Mouse (Mus musculus) neural tube, embryonic 11.5 days (tissue): ENCODE measurements around the gene Psmd13. TPM values are rescaled to one million over a fixed set of nuclear protein-coding genes. Genes with fewer than 3 reads are reported as not detected.
A peak's percentile ranks its signal among the peaks of the same experiment; 100 is the strongest.

ENCODE experiments used
- ATAC-seq: fragments of 200-750 bp; cut with Nextera tagmentation; 2 replicates; pipeline ENCODE4 v1.8.0; 2017; ENCODE audit warnings: moderate number of reproducible peaks, mild to moderate bottlenecking, moderate TSS enrichment, moderate library complexity; ENCODE audit not compliant: insufficient read depth, low FRiP score, low TSS enrichment
- DNase-seq: peaks from one replicate; pipeline ENCODE4 v3.0.0-alpha.2; 2015; ENCODE audit warnings: low spot score
- H3K27ac ChIP-seq: fragments of 300-500 bp; sonication (generic); 2 replicates; pipeline ENCODE4 v1.5.1; 2014; ENCODE audit warnings: low read depth, mild to moderate bottlenecking, low read length
- H3K27me3 ChIP-seq: fragments of 300-500 bp; sonication (generic); 2 replicates; pipeline ENCODE4 v1.6.1; 2014; ENCODE audit warnings: mild to moderate bottlenecking, low read length, mixed read lengths; ENCODE audit not compliant: control insufficient read depth, insufficient read depth
- H3K36me3 ChIP-seq: fragments of 300-500 bp; sonication (generic); 2 replicates; pipeline ENCODE4 v1.6.1; 2014; ENCODE audit warnings: mild to moderate bottlenecking, low read length, moderate library complexity, mixed read lengths; ENCODE audit not compliant: control insufficient read depth, insufficient read depth
- H3K4me1 ChIP-seq: fragments of 300-500 bp; sonication (generic); 2 replicates; pipeline ENCODE4 v1.6.1; 2014; ENCODE audit warnings: low read length, mixed read lengths; ENCODE audit not compliant: control insufficient read depth, insufficient read depth
- H3K4me2 ChIP-seq: fragments of 300-500 bp; sonication (generic); 2 replicates; pipeline ENCODE4 v1.6.1; 2014; ENCODE audit warnings: low read depth, mild to moderate bottlenecking, moderate library complexity
- H3K4me3 ChIP-seq: fragments of 300-500 bp; sonication (generic); 2 replicates; pipeline ENCODE4 v1.5.1; 2014; ENCODE audit warnings: low read depth, low read length
- H3K9ac ChIP-seq: fragments of 300-500 bp; sonication (generic); 2 replicates; pipeline ENCODE4 v1.6.1; 2014; ENCODE audit warnings: mild to moderate bottlenecking, low read length
- H3K9me3 ChIP-seq: fragments of 300-500 bp; sonication (generic); 2 replicates; pipeline ENCODE4 v1.6.1; 2016; ENCODE audit warnings: low read length; ENCODE audit not compliant: control insufficient read depth
- WGBS: fragments of 180-500 bp; shearing (Covaris S2); extraction: QIAGEN DNeasy Blood & Tissue Kit; methylation state at CpG from one replicate; pipeline ENCODE4 v1.1.7; 2014; 5-methylcytosine and 5-hydroxymethylcytosine counted together
- polyA plus RNA-seq: library from polyadenylated mRNA; unstranded; fragments of >200 nt; fragmentation: Nextera tagmentation; extraction: Ambion mirVana; gene quantifications from 2 replicates; pipeline ENCODE4 v1.2.1, GENCODE M21; 2014

The Psmd13 gene
- polyA plus RNA-seq, 1 experiment from 2014 or later = 158 TPM

GRCm38 (mm10) chr7:140907697-140908096 is 25.9 kb downstream of the Psmd13 start:
- 85% methylated on average over 7 of the region's 7 CpGs for WGBS

DNA sequence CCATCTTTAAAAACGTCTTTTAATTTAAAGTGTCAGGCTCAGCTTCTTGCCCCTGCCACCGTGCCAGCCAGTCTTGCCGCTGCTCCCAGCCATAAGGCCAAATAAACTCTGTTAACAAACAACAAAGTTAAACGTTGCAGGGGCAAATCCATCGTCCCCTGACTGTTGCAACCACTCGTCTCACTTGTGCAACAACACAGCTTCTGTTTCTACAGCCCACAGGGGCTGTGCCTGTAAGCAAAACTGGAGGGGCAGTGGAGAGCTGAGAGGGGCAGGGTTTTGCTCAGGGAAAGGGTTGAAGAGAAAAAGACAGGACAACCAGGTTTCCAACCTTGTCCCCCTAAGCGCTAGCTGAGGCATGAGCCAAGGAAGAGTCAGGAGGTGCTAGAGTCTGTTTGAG is 26.4 kb downstream of the Psmd13 start:
- no peaks in the 10 kb centered on the region for H3K9me3 ChIP-seq
- DNase-seq (no peak), ATAC-seq (0 out of 2 replicates have a peak, but pooled peaks have one; percentile 4)
- H3K4me3 ChIP-seq = no peak overlapping the region
- H3K4me2 ChIP-seq = no peak overlapping the region
- no peaks in the 10 kb centered on the region for H3K36me3 ChIP-seq
- no peaks in the 10 kb centered on the region for H3K27me3 ChIP-seq
- no peak overlapping the region for H3K27ac ChIP-seq
- no peaks in the 10 kb centered on the region for H3K4me1 ChIP-seq
- H3K9ac ChIP-seq = no peak overlapping the region
- WGBS = 49% methylated on average over 7 of the region's 7 CpGs

More at GRCm38 (mm10) chr7:140907697-140908096, 25.9 kb downstream of the Psmd13 start:
- Histone ChIP-seq H3K9me3 (no peaks in the 10 kb centered on the region), H3K4me2 (no peak overlapping the region), H3K4me1 (no peaks in the 10 kb centered on the region), H3K4me3 (no peak overlapping the region), H3K36me3 (no peaks in the 10 kb centered on the region), H3K9ac (no peak overlapping the region), H3K27me3 (no peaks in the 10 kb centered on the region), H3K27ac (no peak overlapping the region)
- DNase-seq = no peak
- ATAC-seq = no peak

GRCm38 (mm10) chr7:140908634-140909107 is 26.9 kb downstream of the Psmd13 start:
- H3K4me2 ChIP-seq = peak overlapping the region; percentile 70
- 2% methylated on average over 19 of the region's 19 CpGs for WGBS
- H3K4me3 ChIP-seq = peak overlapping the region; percentile 25
- peak; percentile 58; the same call in 1 of the 2 replicates for ATAC-seq
- H3K36me3 ChIP-seq = no peaks in the 10 kb centered on the region
- H3K9ac ChIP-seq = no peak overlapping the region
- no peak overlapping the region for H3K27ac ChIP-seq
- H3K4me1 ChIP-seq = no peaks in the 10 kb centered on the region
- no peaks in the 10 kb centered on the region for H3K27me3 ChIP-seq
- H3K9me3 ChIP-seq = no peaks in the 10 kb centered on the region
- peak; percentile 83 for DNase-seq

GRCm38 (mm10) chr7:140912293-140912692 is 30.5 kb downstream of the Psmd13 start:
- ATAC-seq (no peak), DNase-seq (no peak)
- H3K4me2 ChIP-seq = no peak overlapping the region
- no peaks in the 10 kb centered on the region for H3K4me1 ChIP-seq
- H3K4me3 ChIP-seq = no peak overlapping the region
- no peaks in the 10 kb centered on the region for H3K36me3 ChIP-seq
- H3K27me3 ChIP-seq = no peaks in the 10 kb centered on the region
- 64% methylated on average over 3 of the region's 3 CpGs for WGBS
- H3K9me3 ChIP-seq = no peaks in the 10 kb centered on the region
- H3K9ac ChIP-seq = no peak overlapping the region
- H3K27ac ChIP-seq = no peak overlapping the region

DNA sequence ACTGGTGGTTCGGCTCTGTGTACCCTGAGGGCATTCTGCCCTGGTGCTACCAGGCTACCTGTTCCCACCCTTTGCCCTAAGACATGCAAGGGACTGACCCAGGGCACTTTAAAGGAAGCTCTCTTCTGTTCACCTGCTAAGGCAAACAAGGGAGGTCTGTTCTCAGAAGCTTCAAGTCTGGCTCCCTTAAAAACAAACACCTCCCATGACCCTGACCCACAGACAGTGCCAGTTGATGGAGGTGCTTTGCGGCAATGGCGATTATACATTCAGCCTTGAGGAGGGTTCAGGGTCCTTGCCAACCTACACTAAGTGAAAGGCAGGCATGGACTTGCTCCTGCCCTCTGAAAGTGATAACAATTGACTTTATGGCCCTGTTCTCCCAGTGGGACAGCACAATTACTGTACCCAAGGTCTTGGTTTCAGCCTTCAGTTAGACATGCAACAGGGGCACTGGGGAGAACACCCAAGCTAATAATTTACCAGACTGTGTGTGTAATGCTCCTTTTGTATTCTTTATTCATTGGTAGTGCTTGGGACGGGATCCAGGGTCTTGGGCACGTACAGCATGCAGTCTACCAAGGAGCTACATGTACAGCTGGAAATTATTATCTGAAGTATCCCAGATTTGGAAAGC is 31.2 kb downstream of the Psmd13 start:
- no peaks in the 10 kb centered on the region for H3K27me3 ChIP-seq
- ATAC-seq (no peak), DNase-seq (no peak)
- H3K9me3 ChIP-seq = no peaks in the 10 kb centered on the region
- WGBS = 69% methylated on average over 5 of the region's 5 CpGs
- H3K4me1 ChIP-seq = no peaks in the 10 kb centered on the region
- no peak overlapping the region for H3K9ac ChIP-seq
- no peak overlapping the region for H3K4me3 ChIP-seq
- H3K27ac ChIP-seq = no peak overlapping the region
- H3K36me3 ChIP-seq = no peaks in the 10 kb centered on the region
- H3K4me2 ChIP-seq = no peak overlapping the region

DNA sequence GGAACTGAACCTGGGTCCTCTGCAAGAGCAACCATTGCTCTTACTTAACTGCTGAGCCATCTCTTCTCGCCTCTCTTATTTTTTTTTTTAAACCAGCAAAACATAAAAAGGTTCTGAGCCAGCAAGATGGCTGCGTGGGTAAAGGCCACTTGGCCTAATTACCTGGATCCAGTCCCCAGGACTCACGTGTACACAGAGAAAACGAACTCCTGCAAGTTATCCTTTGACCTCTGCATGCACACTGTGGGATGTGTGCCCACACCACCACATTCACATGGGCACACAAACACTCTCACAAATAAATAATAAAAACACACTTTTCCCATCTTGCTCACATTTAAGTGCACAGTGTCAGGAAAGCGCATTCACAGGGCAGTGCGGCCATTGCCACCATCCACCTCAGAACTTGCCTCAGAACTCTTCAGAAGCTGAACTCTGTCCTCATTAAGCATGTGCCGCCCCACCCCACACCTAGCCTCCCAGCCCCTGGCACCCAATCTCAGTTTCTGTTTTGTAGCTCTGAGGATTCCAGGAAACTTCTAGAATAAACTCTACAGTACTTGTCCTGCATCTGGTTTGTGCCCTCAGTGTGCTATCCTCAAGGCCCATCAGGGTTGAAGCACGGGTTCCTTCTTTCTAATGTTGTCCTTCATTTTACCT is 32.4 kb downstream of the Psmd13 start:
- Histone ChIP-seq H3K4me3 (no peak overlapping the region), H3K4me1 (no peaks in the 10 kb centered on the region), H3K36me3 (no peaks in the 10 kb centered on the region), H3K9ac (no peak overlapping the region), H3K4me2 (no peak overlapping the region), H3K27ac (no peak overlapping the region), H3K27me3 (0 out of 2 replicates have a peak, but pooled peaks cover 2% of the 10 kb centered on the region), H3K9me3 (no peaks in the 10 kb centered on the region)
- no peak for DNase-seq
- no peak for ATAC-seq
- WGBS = 88% methylated on average over 8 of the region's 8 CpGs

GRCm38 (mm10) chr7:140919911-140920310 is 38.1 kb downstream of the Psmd13 start:
- H3K9me3 ChIP-seq = no peaks in the 10 kb centered on the region
- peaks cover 9% of the 10 kb centered on the region for H3K4me1 ChIP-seq
- DNase-seq = no peak
- H3K27me3 ChIP-seq = peaks cover 44% of the 10 kb centered on the region
- no peak overlapping the region for H3K4me2 ChIP-seq
- no peak overlapping the region for H3K9ac ChIP-seq
- no peak overlapping the region for H3K27ac ChIP-seq
- no peak overlapping the region for H3K4me3 ChIP-seq
- no peak for ATAC-seq
- H3K36me3 ChIP-seq = no peaks in the 10 kb centered on the region
- WGBS = 84% methylated on average over 4 of the region's 4 CpGs

GRCm38 (mm10) chr7:140920418-140921029 is 38.8 kb downstream of the Psmd13 start, which contains the start of gene Nlrp6:
Gene Nlrp6 (plus strand): TSS chr7:140920902.
- Histone ChIP-seq H3K27ac (no peak within 1 kb of the TSS), H3K27me3 (peaks cover 44% of the 10 kb centered on the region), H3K4me2 (no peak within 1 kb of the TSS; the same call in 1 of the 2 replicates), H3K4me1 (peaks cover 9% of the 10 kb centered on the region), H3K9ac (no peak within 1 kb of the TSS), H3K36me3 (no peaks in the 10 kb centered on the region), H3K9me3 (no peaks in the 10 kb centered on the region), H3K4me3 (no peak within 1 kb of the TSS)
- no peak for DNase-seq
- 82% methylated on average over 8 of the region's 8 CpGs for WGBS
- ATAC-seq = no peak
